Mouse (Mus musculus) midbrain, postnatal 0 days (tissue): ENCODE measurements around the gene Acer2. TPM values are rescaled to one million over a fixed set of nuclear protein-coding genes. Genes with fewer than 3 reads are reported as not detected.

ENCODE experiments used
- ATAC-seq: fragments of 200-750 bp; cut with Nextera tagmentation; 2 replicates; pipeline ENCODE4 v1.8.0; 2017; ENCODE audit warnings: moderate number of reproducible peaks, mild to moderate bottlenecking, moderate TSS enrichment, moderate library complexity; ENCODE audit not compliant: low FRiP score
- DNase-seq: peaks from one replicate; pipeline ENCODE4 v3.0.0-alpha.2; 2015; ENCODE audit warnings: low spot score
- H3K27ac ChIP-seq: fragments of 300-500 bp; sonication (generic); 2 replicates; pipeline ENCODE4 v1.5.1; 2014; ENCODE audit warnings: low read depth, mild to moderate bottlenecking, low read length, mixed read lengths
- H3K27me3 ChIP-seq: fragments of 300-500 bp; sonication (generic); 2 replicates; pipeline ENCODE4 v1.6.1; 2014; ENCODE audit warnings: low read length, control low read depth, mixed read lengths; ENCODE audit not compliant: insufficient read depth
- H3K36me3 ChIP-seq: fragments of 300-500 bp; sonication (generic); 2 replicates; pipeline ENCODE4 v1.6.1; 2014; ENCODE audit warnings: low read length, control low read depth, mixed read lengths; ENCODE audit not compliant: insufficient read depth
- H3K4me1 ChIP-seq: fragments of 300-500 bp; sonication (generic); 2 replicates; pipeline ENCODE4 v1.6.1; 2014; ENCODE audit warnings: mild to moderate bottlenecking, control low read depth, antibody characterized with exemption, low read length, mixed read lengths; ENCODE audit not compliant: insufficient read depth
- H3K4me2 ChIP-seq: fragments of 300-500 bp; sonication (generic); 2 replicates; pipeline ENCODE4 v1.6.1; 2014; ENCODE audit warnings: low read depth, mild to moderate bottlenecking, low read length, mixed read lengths; ENCODE audit not compliant: poor library complexity, severe bottlenecking
- H3K4me3 ChIP-seq: fragments of 300-500 bp; sonication (generic); 2 replicates; pipeline ENCODE4 v1.5.1; 2014; ENCODE audit warnings: low read depth, mild to moderate bottlenecking, low read length, moderate library complexity
- H3K9ac ChIP-seq: fragments of 300-500 bp; sonication (generic); replicated peaks from 2 replicates; pipeline ENCODE4 v1.6.1; 2014; ENCODE audit warnings: mild to moderate bottlenecking, low read length, moderate library complexity, mixed read lengths; ENCODE audit not compliant: poor library complexity, severe bottlenecking
- H3K9me3 ChIP-seq: fragments of 300-500 bp; sonication (generic); 2 replicates; pipeline ENCODE4 v1.6.1; 2016; ENCODE audit warnings: low read length, control low read depth
- CTCF ChIP-seq: IDR thresholded peaks from 2 replicates; pipeline ENCODE4 v1.5.1; 2016; ENCODE audit warnings: antibody characterized with exemption, mild to moderate bottlenecking
- WGBS: fragments of 180-500 bp; shearing (Covaris S2); extraction: QIAGEN DNeasy Blood & Tissue Kit; methylation state at CpG from one replicate; pipeline ENCODE4 v1.1.7; 2014; 5-methylcytosine and 5-hydroxymethylcytosine counted together
- polyA plus RNA-seq: library from polyadenylated mRNA; unstranded; fragments of >200 nt; fragmentation: Nextera tagmentation; extraction: Ambion mirVana; gene quantifications from 2 replicates; pipeline ENCODE4 v1.2.1, GENCODE M21; 2015
- total RNA-seq: library from RNA; depleted of rRNA; stranded (reverse); fragments of >200 nt; gene quantifications from 2 replicates; pipeline ENCODE4 v1.2.3, GENCODE M21; 2014

Gene Acer2
- total and polyA plus RNA-seq, 2 experiments from 2014 or later: 10.2 to 14.0 TPM

GRCm38 (mm10) chr4:86858070-86858440 is 16.1 kb upstream of the Acer2 start:
- WGBS: 63% methylated on average over 12 of the region's 12 CpGs
- DNase-seq: peak; percentile 4

GRCm38 (mm10) chr4:86864087-86864486 is 10.1 kb upstream of the Acer2 start:
- Histone ChIP-seq H3K36me3 (no peaks in the 10 kb centered on the region), H3K4me3 (no peak overlapping the region), H3K4me2 (no peak overlapping the region), H3K9me3 (no peaks in the 10 kb centered on the region), H3K4me1 (no peaks in the 10 kb centered on the region), H3K9ac (no peak overlapping the region), H3K27me3 (no peaks in the 10 kb centered on the region), H3K27ac (no peak overlapping the region)
- ATAC-seq (no peak), DNase-seq (no peak)
- TF ChIP-seq CTCF: no peak
- WGBS: 76% methylated on average over 5 of the region's 5 CpGs

More at GRCm38 (mm10) chr4:86858070-86858440, 16.1 kb upstream of the Acer2 start:
- Histone ChIP-seq H3K4me2 (peak overlapping the region; percentile 72), H3K27me3 (no peaks in the 10 kb centered on the region), H3K27ac (peak overlapping the region; percentile 98), H3K9me3 (no peaks in the 10 kb centered on the region), H3K4me1 (peaks cover 6% of the 10 kb centered on the region; the same call in 1 of the 2 replicates), H3K4me3 (peak overlapping the region; percentile 96), H3K36me3 (peaks cover 16% of the 10 kb centered on the region), H3K9ac (peak overlapping the region; percentile 93)
- no peak for TF ChIP-seq CTCF
- ATAC-seq: no peak; the same call in 1 of the 2 replicates

GRCm38 (mm10) chr4:86871988-86872387 is 2.2 kb upstream of the Acer2 start:
- Histone ChIP-seq H3K4me2 (no peak overlapping the region), H3K9me3 (no peaks in the 10 kb centered on the region), H3K27me3 (no peaks in the 10 kb centered on the region), H3K4me1 (no peaks in the 10 kb centered on the region), H3K4me3 (no peak overlapping the region), H3K27ac (no peak overlapping the region), H3K9ac (no peak overlapping the region), H3K36me3 (no peaks in the 10 kb centered on the region)
- ATAC-seq (no peak), DNase-seq (no peak)
- no peak for TF ChIP-seq CTCF

- Histone ChIP-seq H3K4me1 (no peaks in the 10 kb centered on the region), H3K27ac (no peak overlapping the region), H3K36me3 (no peaks in the 10 kb centered on the region), H3K9ac (no peak overlapping the region), H3K9me3 (no peaks in the 10 kb centered on the region), H3K4me2 (no peak overlapping the region), H3K4me3 (no peak overlapping the region), H3K27me3 (no peaks in the 10 kb centered on the region)
- TF ChIP-seq CTCF: no peak
- ATAC-seq (no peak), DNase-seq (no peak)
- WGBS: 64% methylated on average over 4 of the region's 4 CpGs
Measured at GRCm38 (mm10) chr4:86873072-86873471, 1.1 kb upstream of the Acer2 start.

- 93% methylated on average over 2 of the region's 2 CpGs for WGBS
- Histone ChIP-seq H3K36me3 (no peaks in the 10 kb centered on the region), H3K9ac (no peak overlapping the region), H3K4me3 (no peak overlapping the region), H3K9me3 (no peaks in the 10 kb centered on the region), H3K27me3 (no peaks in the 10 kb centered on the region), H3K4me1 (no peaks in the 10 kb centered on the region), H3K27ac (no peak overlapping the region), H3K4me2 (no peak overlapping the region)
- TF ChIP-seq CTCF: no peak
- DNase-seq (no peak), ATAC-seq (no peak)
Measured at GRCm38 (mm10) chr4:86879477-86879876, 5.3 kb downstream of the Acer2 start.

GRCm38 (mm10) chr4:86881178-86881577 is 7.0 kb downstream of the Acer2 start:
- TF ChIP-seq CTCF: no peak
- H3K27ac ChIP-seq: no peak overlapping the region
- H3K9me3 ChIP-seq: no peaks in the 10 kb centered on the region
- H3K27me3 ChIP-seq: no peaks in the 10 kb centered on the region
- DNase-seq (no peak), ATAC-seq (no peak)
- no peak overlapping the region for H3K4me3 ChIP-seq
- H3K4me1 ChIP-seq: no peaks in the 10 kb centered on the region
- H3K36me3 ChIP-seq: no peaks in the 10 kb centered on the region
- H3K9ac ChIP-seq: no peak overlapping the region
- H3K4me2 ChIP-seq: no peak overlapping the region
- WGBS: 90% methylated on average over 4 of the region's 4 CpGs
